Mouse (Mus musculus) CH12.LX (cell line): Measurements from ENCODE around the gene Crocc.

Source experiments
- CHD2 ChIP-seq: IDR thresholded peaks from 2 replicates; pipeline ENCODE4 v1.6.1; 2011; ENCODE audit warnings: low read length, improper control_type of control experiment
- CTCF ChIP-seq, 2 experiments: IDR thresholded peaks in 1 of 2; conservative IDR thresholded peaks in 1 of 2; 2 replicates each; pipeline ENCODE4 v1.5.1; 2011 to 2012; ENCODE audit warnings: low read depth in 2 of 2, low read length in 2 of 2, improper control_type of control experiment in 1 of 2, inconsistent platforms in 1 of 2, mild to moderate bottlenecking in 1 of 2, moderate library complexity in 1 of 2
- E2F4 ChIP-seq: IDR thresholded peaks from 2 replicates; pipeline ENCODE4 v1.6.1; 2011; ENCODE audit warnings: low read depth, low read length, improper control_type of control experiment; ENCODE audit not compliant: insufficient replicate concordance
- EP300 ChIP-seq: IDR thresholded peaks from 2 replicates; pipeline ENCODE4 v1.6.1; 2011; ENCODE audit warnings: low read length, improper control_type of control experiment
- MAFK ChIP-seq: IDR thresholded peaks from 2 replicates; pipeline ENCODE4 v1.6.1; 2011; ENCODE audit warnings: low read length, improper control_type of control experiment; ENCODE audit not compliant: insufficient replicate concordance
- MAZ ChIP-seq: IDR thresholded peaks from 2 replicates; pipeline ENCODE4 v1.6.1; 2012; ENCODE audit warnings: low read depth, mild to moderate bottlenecking, inconsistent platforms, low read length, improper control_type of control experiment, moderate library complexity
- POLR2A ChIP-seq: IDR thresholded peaks from 2 replicates; pipeline ENCODE4 v1.6.1; 2011; ENCODE audit warnings: low read depth, mild to moderate bottlenecking, improper control_type of control experiment, low read length
- POLR2AphosphoS2 ChIP-seq: IDR thresholded peaks from 2 replicates; pipeline ENCODE4 v1.6.1; 2011; ENCODE audit warnings: low read depth, low read length, improper control_type of control experiment
- RAD21 ChIP-seq: IDR thresholded peaks from 2 replicates; pipeline ENCODE4 v1.6.1; 2011; ENCODE audit warnings: low read depth, mild to moderate bottlenecking, low read length, improper control_type of control experiment, moderate library complexity
- ZC3H11A ChIP-seq: IDR thresholded peaks from 2 replicates; pipeline ENCODE4 v1.6.1; 2012; ENCODE audit warnings: low read depth, mild to moderate bottlenecking, inconsistent platforms, low read length, improper control_type of control experiment

DNA sequence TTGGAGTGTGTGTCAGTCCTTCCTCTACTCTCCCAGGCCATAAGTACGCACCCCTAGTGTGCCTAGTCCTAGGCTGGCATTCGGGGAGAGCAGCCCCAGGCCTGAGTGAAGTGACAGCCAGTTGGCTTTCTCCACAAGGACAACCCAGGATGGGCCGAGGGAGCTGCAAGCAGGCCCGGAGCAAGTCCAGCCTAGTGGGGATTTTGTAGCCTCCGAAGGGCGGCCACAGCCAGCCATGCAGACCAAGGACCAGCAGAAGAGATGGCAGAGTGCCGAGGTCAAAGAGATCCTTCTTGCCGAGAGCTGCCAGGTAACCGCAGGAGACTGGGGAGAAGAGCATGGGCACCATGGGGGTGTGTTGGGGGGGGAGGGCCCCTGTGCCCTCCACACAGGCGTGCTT lies 34.7 kb upstream of the Crocc start:
- TF ChIP-seq POLR2AphosphoS2 (no peak), EP300 (no peak), ZC3H11A (no peak), CTCF (conservative IDR thresholded peaks at IDR 0.05 in 1 of 2, IDR thresholded peaks at IDR 0.05 in 1 of 2; ENCODE audit: low read depth in 2 of 2, low read length in 2 of 2) (no peak), MAFK (no peak), RAD21 (no peak), E2F4 (no peak), MAZ (no peak), CHD2 (no peak), POLR2A (no peak)
